Mouse (Mus musculus) limb, embryonic 10.5 days (tissue): ENCODE data around the gene Cstb. TPM values are rescaled to one million over a fixed set of nuclear protein-coding genes. Genes with fewer than 3 reads are reported as not detected.

Source experiments
- DNase-seq: peaks from one replicate; pipeline ENCODE4 v3.0.0-alpha.2; 2017; ENCODE audit warnings: low spot score
- H3K27ac ChIP-seq: fragments of 300-500 bp; sonication (generic); 2 replicates; pipeline ENCODE4 v1.5.1; 2016; ENCODE audit warnings: mild to moderate bottlenecking
- H3K27me3 ChIP-seq: fragments of 300-500 bp; sonication (generic); 2 replicates; pipeline ENCODE4 v1.6.1; 2016; ENCODE audit warnings: low read depth, mild to moderate bottlenecking; ENCODE audit not compliant: poor library complexity, severe bottlenecking
- H3K36me3 ChIP-seq: fragments of 300-500 bp; sonication (generic); 2 replicates; pipeline ENCODE4 v1.6.1; 2016; ENCODE audit warnings: mild to moderate bottlenecking, moderate library complexity
- H3K4me1 ChIP-seq: fragments of 300-500 bp; sonication (generic); 2 replicates; pipeline ENCODE4 v1.6.1; 2016
- H3K4me3 ChIP-seq: fragments of 300-500 bp; sonication (generic); 2 replicates; pipeline ENCODE4 v1.5.1; 2016; ENCODE audit warnings: mild to moderate bottlenecking, moderate library complexity
- H3K9me3 ChIP-seq: fragments of 300-500 bp; sonication (generic); replicated peaks from 2 replicates; pipeline ENCODE4 v1.6.1; 2016; ENCODE audit warnings: mild to moderate bottlenecking
- WGBS: fragments of 180-500 bp; shearing (Covaris S2); methylation state at CpG from one replicate; pipeline ENCODE4 v1.1.7; 2016; 5-methylcytosine and 5-hydroxymethylcytosine counted together
- polyA plus RNA-seq: library from polyadenylated mRNA; unstranded; fragments of >200 nt; fragmentation: Nextera tagmentation; extraction: Ambion mirVana; gene quantifications from 2 replicates; pipeline ENCODE4 v1.2.1, GENCODE M21; 2016

The Cstb gene
- polyA plus RNA-seq, 1 experiment from 2014 or later = 152 TPM

- Histone ChIP-seq H3K27ac (no peak overlapping the region), H3K9me3 (no peaks in the 10 kb centered on the region), H3K4me3 (no peak overlapping the region), H3K4me1 (peaks cover 12% of the 10 kb centered on the region; the same call in 1 of the 2 replicates), H3K36me3 (peaks cover 46% of the 10 kb centered on the region), H3K27me3 (no peaks in the 10 kb centered on the region)
- no peak for DNase-seq
- 89% methylated on average over 5 of the region's 5 CpGs for WGBS
Observed at GRCm38 (mm10) chr10:78450761-78451160, 25.3 kb downstream of the Cstb start.

GRCm38 (mm10) chr10:78452641-78453040 is 27.2 kb downstream of the Cstb start:
- DNase-seq = no peak
- Histone ChIP-seq H3K4me1 (peaks cover 17% of the 10 kb centered on the region), H3K4me3 (no peak overlapping the region), H3K27ac (no peak overlapping the region), H3K27me3 (no peaks in the 10 kb centered on the region), H3K9me3 (no peaks in the 10 kb centered on the region), H3K36me3 (peaks cover 31% of the 10 kb centered on the region)
- 68% methylated on average over 4 of the region's 4 CpGs for WGBS

GRCm38 (mm10) chr10:78456696-78457095 is 31.2 kb downstream of the Cstb start:
- no peaks in the 10 kb centered on the region for H3K9me3 ChIP-seq
- H3K4me1 ChIP-seq = peaks cover 40% of the 10 kb centered on the region
- no peak overlapping the region for H3K27ac ChIP-seq
- H3K27me3 ChIP-seq = no peaks in the 10 kb centered on the region
- DNase-seq = no peak
- WGBS = 96% methylated on average over 13 of the region's 13 CpGs
- no peak overlapping the region for H3K4me3 ChIP-seq
- no peaks in the 10 kb centered on the region for H3K36me3 ChIP-seq

GRCm38 (mm10) chr10:78457495-78458347 is 32.3 kb downstream of the Cstb start:
- no peak for DNase-seq
- Histone ChIP-seq H3K27ac (peak overlapping the region; percentile 56; the same call in 1 of the 2 replicates), H3K4me1 (peaks cover 40% of the 10 kb centered on the region), H3K9me3 (no peaks in the 10 kb centered on the region), H3K36me3 (no peaks in the 10 kb centered on the region), H3K4me3 (0 out of 2 replicates have a peak overlapping the region, but pooled peaks have one; percentile 11), H3K27me3 (no peaks in the 10 kb centered on the region)
- 24% methylated on average over 10 of the region's 10 CpGs for WGBS

DNA sequence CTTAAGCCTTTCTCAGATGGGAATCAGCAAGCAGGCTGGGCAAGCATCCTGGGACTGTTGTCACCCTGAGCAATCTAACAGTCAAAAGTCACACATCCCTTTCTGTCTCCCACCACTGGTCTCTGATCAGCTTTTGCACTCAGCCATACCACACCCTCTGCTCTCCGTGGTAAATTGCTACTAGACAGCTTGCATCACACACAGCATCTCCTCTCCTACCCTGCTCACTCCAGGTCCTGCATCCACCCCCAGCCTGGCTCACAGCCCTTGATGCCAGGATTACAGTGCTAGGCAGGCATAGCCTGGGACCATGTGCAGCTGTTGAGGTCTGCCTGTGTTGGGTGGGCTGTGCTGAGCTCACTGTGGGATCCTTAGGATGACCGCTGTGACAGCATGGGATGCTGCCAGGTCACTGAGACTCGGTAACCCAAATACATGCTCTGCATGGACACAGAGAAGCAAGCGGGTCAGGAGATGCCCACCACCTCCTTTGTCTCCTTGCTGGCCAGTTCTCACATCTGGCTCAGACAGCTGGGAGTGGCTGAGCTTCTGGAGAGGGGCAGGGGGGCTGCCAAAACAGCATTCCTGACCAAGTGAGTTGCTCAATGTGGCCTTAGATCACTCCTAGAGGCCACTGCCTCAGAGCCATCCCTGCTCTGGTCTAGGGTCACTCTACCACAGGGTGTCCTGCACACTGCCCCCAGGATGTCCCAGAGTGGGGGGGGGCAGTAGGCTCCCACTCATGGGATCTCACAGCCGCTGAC is 33.1 kb downstream of the Cstb start:
- Histone ChIP-seq H3K9me3 (no peaks in the 10 kb centered on the region), H3K36me3 (no peaks in the 10 kb centered on the region), H3K4me1 (peaks cover 40% of the 10 kb centered on the region), H3K27me3 (peaks cover under 1% of the 10 kb centered on the region; the same call in 1 of the 2 replicates), H3K4me3 (no peak overlapping the region), H3K27ac (peak overlapping the region; percentile 56)
- WGBS = 68% methylated on average over 5 of the region's 5 CpGs
- DNase-seq = no peak

DNA sequence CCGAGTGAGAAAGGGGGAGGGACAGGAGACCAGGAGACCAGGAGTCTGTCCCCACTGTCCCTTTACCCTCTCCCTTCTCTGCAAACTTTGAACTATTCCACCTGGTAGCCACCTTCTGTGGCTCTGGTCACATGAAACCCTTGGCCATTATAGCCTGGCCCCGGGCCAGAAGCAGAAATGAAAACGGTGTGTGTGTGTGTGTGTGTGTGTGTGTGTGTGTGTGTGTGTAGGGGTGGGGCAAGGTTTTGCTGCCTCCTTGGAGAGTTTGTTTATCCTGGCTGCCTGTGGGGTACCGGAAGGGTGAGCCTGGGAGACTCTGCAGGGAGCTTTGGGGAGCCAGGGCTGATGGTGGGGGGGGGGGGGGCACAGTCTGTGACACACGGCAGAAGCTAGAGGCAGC is 35.0 kb downstream of the Cstb start:
- Histone ChIP-seq H3K4me3 (no peak overlapping the region), H3K4me1 (peaks cover 46% of the 10 kb centered on the region), H3K27ac (no peak overlapping the region), H3K9me3 (no peaks in the 10 kb centered on the region), H3K27me3 (peaks cover 7% of the 10 kb centered on the region; the same call in 1 of the 2 replicates), H3K36me3 (no peaks in the 10 kb centered on the region)
- WGBS = 56% methylated on average over 4 of the region's 5 CpGs
- no peak for DNase-seq

- 81% methylated on average over 4 of the region's 4 CpGs for WGBS
- Histone ChIP-seq H3K4me3 (no peak overlapping the region), H3K9me3 (no peaks in the 10 kb centered on the region), H3K4me1 (peaks cover 47% of the 10 kb centered on the region), H3K27me3 (peaks cover 7% of the 10 kb centered on the region; the same call in 1 of the 2 replicates), H3K27ac (no peak overlapping the region), H3K36me3 (no peaks in the 10 kb centered on the region)
- DNase-seq = no peak
Observed at GRCm38 (mm10) chr10:78461767-78462166, 36.3 kb downstream of the Cstb start.

DNA sequence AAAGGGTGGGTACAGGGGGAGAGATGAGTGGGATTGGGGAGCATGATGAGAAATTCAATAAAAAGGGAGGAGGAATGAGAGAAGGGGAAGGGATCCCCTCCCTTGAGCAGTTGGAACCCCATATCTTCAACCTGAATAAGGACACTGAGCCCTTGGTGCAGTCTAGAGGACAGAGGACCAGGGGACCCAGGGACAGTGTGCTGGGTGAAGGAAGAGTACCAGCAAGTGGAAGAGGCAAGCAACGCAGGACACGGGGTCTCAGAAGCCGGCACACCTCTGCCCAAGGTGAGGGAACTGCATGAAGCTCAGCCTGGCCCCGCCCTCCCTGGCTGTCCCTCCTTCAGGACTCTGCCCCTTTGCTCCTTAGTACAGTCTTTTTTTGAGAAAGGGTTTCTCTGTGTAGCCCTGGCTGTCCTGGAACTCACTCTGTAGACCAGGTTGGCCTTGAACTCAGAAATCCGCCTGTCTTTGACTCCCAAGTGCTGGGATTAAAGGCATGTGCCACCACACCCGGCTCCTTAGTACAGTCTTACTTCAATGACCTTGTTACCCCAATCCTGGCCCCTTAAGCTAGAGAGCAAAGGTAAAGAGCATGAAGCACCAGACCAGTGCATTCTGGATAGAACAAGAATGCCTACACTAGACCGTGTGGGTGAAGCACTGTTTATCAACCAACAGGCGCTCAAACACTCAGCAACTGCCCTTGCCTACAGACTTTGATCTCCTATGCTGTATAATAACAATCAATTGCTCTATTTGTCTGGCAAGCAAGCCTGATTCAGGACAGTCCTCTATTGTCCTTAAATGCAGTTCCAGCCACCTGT is 37.7 kb downstream of the Cstb start:
- H3K27ac ChIP-seq = no peak overlapping the region
- H3K4me3 ChIP-seq = no peak overlapping the region
- H3K4me1 ChIP-seq = peaks cover 47% of the 10 kb centered on the region
- H3K9me3 ChIP-seq = no peaks in the 10 kb centered on the region
- 87% methylated on average over 8 of the region's 8 CpGs for WGBS
- no peak for DNase-seq
- no peaks in the 10 kb centered on the region for H3K36me3 ChIP-seq
- peaks cover 7% of the 10 kb centered on the region; the same call in 1 of the 2 replicates for H3K27me3 ChIP-seq

DNA sequence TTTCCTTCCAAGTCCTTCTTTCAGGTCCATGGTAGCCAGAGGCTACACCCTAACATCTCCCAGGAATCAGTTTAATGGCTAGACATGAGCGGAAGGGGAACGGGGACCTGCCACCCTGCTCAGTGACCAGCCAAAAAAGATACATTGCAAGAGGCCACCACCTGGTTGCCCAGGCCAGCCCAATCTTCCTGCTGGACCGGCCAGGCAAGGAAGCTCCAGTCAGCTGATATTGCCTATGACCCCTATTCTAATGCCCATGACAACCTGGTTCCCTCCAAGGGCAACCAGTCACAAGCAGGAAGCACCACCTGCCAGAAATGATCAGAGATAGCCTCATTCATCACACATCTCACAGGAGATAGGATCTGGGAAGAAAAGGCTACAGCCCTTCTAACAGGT is 38.3 kb downstream of the Cstb start:
- DNase-seq = no peak
- 82% methylated on average over 3 of the region's 3 CpGs for WGBS
- peaks cover 7% of the 10 kb centered on the region; the same call in 1 of the 2 replicates for H3K27me3 ChIP-seq
- H3K4me3 ChIP-seq = peak overlapping the region; percentile 74
- H3K27ac ChIP-seq = no peak overlapping the region
- H3K36me3 ChIP-seq = no peaks in the 10 kb centered on the region
- peaks cover 45% of the 10 kb centered on the region for H3K4me1 ChIP-seq
- no peaks in the 10 kb centered on the region for H3K9me3 ChIP-seq

GRCm38 (mm10) chr10:78464201-78464791 is 38.8 kb downstream of the Cstb start:
- DNase-seq = no peak
- peaks cover 7% of the 10 kb centered on the region; the same call in 1 of the 2 replicates for H3K27me3 ChIP-seq

GRCm38 (mm10) chr10:78464792-78465207 is 39.3 kb downstream of the Cstb start, which contains the start of gene Pdxk:
Gene Pdxk, minus strand, starts transcription at chr10:78464975.
- Histone ChIP-seq H3K36me3 (no peaks in the 10 kb centered on the region), H3K4me1 (peaks cover 42% of the 10 kb centered on the region), H3K9me3 (no peaks in the 10 kb centered on the region), H3K27ac (peak within 1 kb of the TSS; percentile 79), H3K4me3 (peak within 1 kb of the TSS; percentile 74), H3K27me3 (peaks cover 7% of the 10 kb centered on the region; the same call in 1 of the 2 replicates)
- WGBS = under 1% methylated on average over 35 of the region's 35 CpGs
- peak; percentile 91 for DNase-seq

More at GRCm38 (mm10) chr10:78464201-78464791, 38.8 kb downstream of the Cstb start:
- H3K27ac ChIP-seq = peak overlapping the region; percentile 79
- no peaks in the 10 kb centered on the region for H3K36me3 ChIP-seq
- peak overlapping the region; percentile 74 for H3K4me3 ChIP-seq
- WGBS = 2% methylated on average over 32 of the region's 32 CpGs
- peaks cover 42% of the 10 kb centered on the region for H3K4me1 ChIP-seq
- H3K9me3 ChIP-seq = no peaks in the 10 kb centered on the region

GRCm38 (mm10) chr10:78465472-78465871 is 40.0 kb downstream of the Cstb start:
- H3K4me1 ChIP-seq = peaks cover 38% of the 10 kb centered on the region
- H3K27ac ChIP-seq = peak overlapping the region; percentile 79
- H3K9me3 ChIP-seq = no peaks in the 10 kb centered on the region
- H3K36me3 ChIP-seq = no peaks in the 10 kb centered on the region
- peak overlapping the region; percentile 74; the same call in 1 of the 2 replicates for H3K4me3 ChIP-seq
- DNase-seq = no peak
- peaks cover 7% of the 10 kb centered on the region; the same call in 1 of the 2 replicates for H3K27me3 ChIP-seq
- WGBS = 80% methylated on average over 3 of the region's 3 CpGs
